Mouse (Mus musculus) cerebellum, adult 2 months (tissue): Measurements from ENCODE around the gene Nat8l.

Source experiments
- CTCF ChIP-seq: fragments of 200-500 bp; IDR thresholded peaks from 2 replicates; pipeline ENCODE4 v1.5.1; 2011; ENCODE audit warnings: low read depth, mild to moderate bottlenecking, control low read depth, low read length, moderate library complexity, borderline replicate concordance; ENCODE audit not compliant: insufficient read depth
- POLR2A ChIP-seq: fragments of 200-500 bp; IDR thresholded peaks from 2 replicates; pipeline ENCODE4 v1.6.1; 2011; ENCODE audit warnings: low read length, control low read depth, borderline replicate concordance; ENCODE audit not compliant: insufficient read depth

DNA sequence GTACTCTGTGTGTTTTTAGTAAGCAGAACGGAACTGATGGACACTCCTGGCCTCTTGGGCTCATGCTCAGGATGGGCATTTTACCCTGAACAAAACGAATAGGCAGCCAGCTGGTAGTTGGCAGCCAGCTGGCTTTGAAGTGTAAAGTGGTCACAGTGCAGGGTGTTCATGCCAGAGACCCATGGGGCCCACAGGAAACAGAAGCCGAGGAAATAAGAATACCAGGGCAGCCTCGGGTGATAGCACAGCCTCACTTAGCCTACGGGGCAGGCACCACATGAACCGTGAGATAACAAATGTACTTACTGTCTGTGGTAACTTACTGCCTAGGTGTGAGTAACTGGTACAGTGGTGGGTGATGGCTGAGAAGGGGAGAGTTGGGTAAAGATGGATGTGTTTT, 35.2 kb downstream of the Nat8l start:
- TF ChIP-seq POLR2A (no peak), CTCF (no peak)
